Mouse (Mus musculus): ENCODE results near the gene Cuedc2. TPM values are rescaled to one million over a fixed set of nuclear protein-coding genes. Genes with fewer than 3 reads are reported as not detected.

The Cuedc2 gene
- total RNA-seq, 4 experiments from 2014 or later: 77.2 to 109 (median 89.6) TPM

- DNase-seq: peak; percentile 0
Observed at GRCm38 (mm10) chr19:46321101-46321943, 17.2 kb downstream of the Cuedc2 start.

- peak; percentile 1 for DNase-seq
Observed at GRCm38 (mm10) chr19:46320076-46320785, 18.3 kb downstream of the Cuedc2 start.

- DNase-seq: peak; percentile 83
Observed at GRCm38 (mm10) chr19:46318586-46319378, 19.7 kb downstream of the Cuedc2 start.

GRCm38 (mm10) chr19:46318031-46318471, 20.5 kb downstream of the Cuedc2 start:
- peak; percentile 25 for DNase-seq

- peak; percentile 2 for DNase-seq
Observed at GRCm38 (mm10) chr19:46317546-46317885, 21.0 kb downstream of the Cuedc2 start.

- DNase-seq: peak; percentile 2
Observed at GRCm38 (mm10) chr19:46316846-46317545, 21.5 kb downstream of the Cuedc2 start.

GRCm38 (mm10) chr19:46315752-46316610, 22.5 kb downstream of the Cuedc2 start:
- peak; percentile 0 for DNase-seq

- DNase-seq: peak; percentile 0
Observed at GRCm38 (mm10) chr19:46314872-46315742, 23.4 kb downstream of the Cuedc2 start.

GRCm38 (mm10) chr19:46314151-46314601, 24.3 kb downstream of the Cuedc2 start:
- DNase-seq: no peak

GRCm38 (mm10) chr19:46313591-46313990, 24.9 kb downstream of the Cuedc2 start:
- DNase-seq: no peak

- no peak for DNase-seq
Observed at GRCm38 (mm10) chr19:46313116-46313515, 25.4 kb downstream of the Cuedc2 start.

- no peak for DNase-seq
Observed at GRCm38 (mm10) chr19:46312566-46312965, 25.9 kb downstream of the Cuedc2 start.

- DNase-seq: no peak
Observed at GRCm38 (mm10) chr19:46311341-46311740, 27.2 kb downstream of the Cuedc2 start.

GRCm38 (mm10) chr19:46310312-46310865, 28.1 kb downstream of the Cuedc2 start:
- DNase-seq: no peak

- no peak for DNase-seq
Observed at GRCm38 (mm10) chr19:46309651-46310305, 28.7 kb downstream of the Cuedc2 start.

- no peak for DNase-seq
Observed at GRCm38 (mm10) chr19:46308706-46309435, 29.6 kb downstream of the Cuedc2 start.

GRCm38 (mm10) chr19:46308303-46308702, 30.2 kb downstream of the Cuedc2 start:
- DNase-seq: no peak

- DNase-seq: no peak
Observed at GRCm38 (mm10) chr19:46307781-46308180, 30.7 kb downstream of the Cuedc2 start.
